24 mouse cellular contexts compared by ENCODE assay signal in genomic region chr12:32975501-32975900, GRCm38 (mm10). TPM values are rescaled to one million over a fixed set of nuclear protein-coding genes. Genes with fewer than 3 reads are reported as not detected.
DNase-seq lines count a peak whose midpoint lies in the region; ATAC-seq and TF ChIP-seq lines count a peak whose summit lies in the region.
"Had no signal": no experiment of that assay in that cellular context is flagged by ENCODE, and none has a peak within 500 bp of the region (broad histone marks: within the 10 kb centered on the region; RNA-seq: fewer than 3 reads in every experiment).

No protein-coding gene starts in this region.

- DNase-seq in heart, adult 11 months = peak; percentile 65
- no peak for DNase-seq in heart, postnatal 4 days
- DNase-seq in lung, embryonic 14.5 days = peak; percentile 16
- no peak for DNase-seq in lung, postnatal 10 days
- peak; percentile 67 for DNase-seq in lung, postnatal 0 days (ENCODE audit: low spot score)
- DNase-seq in lung, postnatal 25 days (ENCODE audit: low spot score) = no peak
- DNase-seq in spleen, adult 12 weeks (ENCODE audit: low spot score) = no peak
- DNase-seq: adrenal gland, adult 8-10 months; adrenal gland, postnatal 14 days; adrenal gland, postnatal 36 days; B cell, adult 2 months; cerebellum, adult 11-12 months; cerebellum, adult 2 months; cerebellum, adult 9-10 months; cerebellum, postnatal 10 days; cerebellum, postnatal 25 days had no signal

- H3K36me3 ChIP-seq in lung, embryonic 14.5 days (ENCODE audit: insufficient read depth) = peaks cover 28% of the 10 kb centered on the region
- H3K36me3 ChIP-seq in lung, postnatal 0 days (ENCODE audit: insufficient read depth, low read length) = no peaks in the 10 kb centered on the region

- no peak for TF ChIP-seq CTCF in lung, embryonic 14.5 days (IDR thresholded peaks at IDR 0.05; ENCODE audit: low read depth)
- TF ChIP-seq CTCF in lung, postnatal 0 days (IDR thresholded peaks at IDR 0.05) = no peak

- no peaks in the 10 kb centered on the region for H3K4me1 ChIP-seq in lung, embryonic 14.5 days (ENCODE audit: insufficient read depth)
- no peaks in the 10 kb centered on the region for H3K4me1 ChIP-seq in lung, postnatal 0 days (ENCODE audit: insufficient read depth, low read depth, low read length)
- H3K4me1 ChIP-seq: embryonic facial prominence, embryonic 10.5 days; embryonic facial prominence, embryonic 12.5 days; forebrain, embryonic 13.5 days had no signal

- H3K27me3 ChIP-seq in lung, embryonic 14.5 days (ENCODE audit: insufficient read depth, low read length) = no peaks in the 10 kb centered on the region
- H3K27me3 ChIP-seq in lung, postnatal 0 days (replicated peaks; ENCODE audit: insufficient read depth, low read length) = no peaks in the 10 kb centered on the region
- H3K27me3 ChIP-seq: CH12.LX; embryonic facial prominence, embryonic 12.5 days; forebrain, embryonic 13.5 days; Patski had no signal

- no peaks in the 10 kb centered on the region for H3K9me3 ChIP-seq in lung, embryonic 14.5 days (ENCODE audit: low read depth, low read length)
- H3K9me3 ChIP-seq in lung, postnatal 0 days (ENCODE audit: low read length) = no peaks in the 10 kb centered on the region
- H3K9me3 ChIP-seq: embryonic facial prominence, embryonic 10.5 days; embryonic facial prominence, embryonic 12.5 days; forebrain, embryonic 13.5 days; G1E had no signal

- no peak for ATAC-seq in lung, embryonic 14.5 days (ENCODE audit: insufficient read depth)
- peak; percentile 94 for ATAC-seq in lung, postnatal 0 days
- ATAC-seq: activated CD4-positive, CD25-positive, alpha-beta regulatory T cell, adult 4 months; CD4-positive, CD25-positive, alpha-beta regulatory T cell, adult 4 months; forebrain, embryonic 13.5 days; Patski had no signal

- WGBS in lung, embryonic 14.5 days = 61% methylated on average over 3 of the region's 3 CpGs
- WGBS in lung, postnatal 0 days = 62% methylated on average over 3 of the region's 3 CpGs

- no peak overlapping the region for H3K4me3 ChIP-seq in lung, embryonic 14.5 days (ENCODE audit: low read depth, low read length)
- H3K4me3 ChIP-seq in lung, postnatal 0 days (ENCODE audit: low read depth, low read length) = no peak overlapping the region
- H3K4me3 ChIP-seq: embryonic facial prominence, embryonic 10.5 days; embryonic facial prominence, embryonic 12.5 days; forebrain, embryonic 13.5 days had no signal

- no peak overlapping the region for H3K9ac ChIP-seq in lung, embryonic 14.5 days
- no peak overlapping the region for H3K9ac ChIP-seq in lung, postnatal 0 days (replicated peaks; ENCODE audit: low read depth)
- H3K9ac ChIP-seq: embryonic facial prominence, embryonic 12.5 days; forebrain, embryonic 13.5 days had no signal

- no peak overlapping the region for H3K27ac ChIP-seq in lung, embryonic 14.5 days (ENCODE audit: low read depth)
- H3K27ac ChIP-seq in lung, postnatal 0 days (ENCODE audit: low read length) = no peak overlapping the region; the same call in 1 of the 2 replicates
- H3K27ac ChIP-seq: embryonic facial prominence, embryonic 10.5 days; embryonic facial prominence, embryonic 12.5 days; forebrain, embryonic 13.5 days had no signal

- TF ChIP-seq EP300 in lung, postnatal 0 days (IDR thresholded peaks at IDR 0.05) = no peak; the same call in none of the 2 replicates

- no peak overlapping the region for H3K4me2 ChIP-seq in lung, embryonic 14.5 days
- H3K4me2 ChIP-seq in lung, postnatal 0 days (replicated peaks; ENCODE audit: low read depth, low read length) = no peak overlapping the region
- H3K4me2 ChIP-seq: embryonic facial prominence, embryonic 12.5 days; forebrain, embryonic 13.5 days had no signal

RNA-seq across cellular contexts. Expression of gene Sypl, which starts 21.8 kb away (rescaled TPM):
- total RNA-seq in heart, postnatal 4 days (2021) = 10 to 100 TPM; 83.3 to 87.0 TPM
- 133 and 139 TPM in 2 replicates for polyA plus RNA-seq in lung, embryonic 14.5 days (2014; fragmentation: Nextera tagmentation; extraction: Ambion mirVana)
- polyA plus RNA-seq in lung, postnatal 0 days (2015; fragmentation: Nextera tagmentation; extraction: Ambion mirVana) = 237 and 251 TPM in 2 replicates

Comparison
In these comparisons a context has a peak if more than half of its experiments do, and no peak if none do; other contexts are left out.
1. DNase-seq: peak in heart, adult 11 months (single experiment), lung, embryonic 14.5 days (single experiment) and lung, postnatal 0 days (single experiment); none in heart, postnatal 4 days (single experiment), lung, postnatal 10 days (single experiment), lung, postnatal 25 days (single experiment) and spleen, adult 12 weeks (single experiment).